Mouse (Mus musculus) lung, postnatal 0 days (tissue): Measurements from ENCODE around the gene Cyp2d34. TPM values are rescaled to one million over a fixed set of nuclear protein-coding genes. Genes with fewer than 3 reads are reported as not detected.

ENCODE experiments used
- ATAC-seq: fragments of 200-750 bp; cut with Nextera tagmentation; 2 replicates; pipeline ENCODE4 v1.8.0; 2017; ENCODE audit warnings: moderate library complexity
- DNase-seq: peaks from one replicate; pipeline ENCODE4 v3.0.0-alpha.2; 2016; ENCODE audit warnings: low spot score
- H3K27ac ChIP-seq: fragments of 300-500 bp; sonication (generic); 2 replicates; pipeline ENCODE4 v1.5.1; 2014; ENCODE audit warnings: antibody characterized with exemption, mild to moderate bottlenecking, low read length, mixed read lengths
- H3K27me3 ChIP-seq: fragments of 300-500 bp; sonication (generic); replicated peaks from 2 replicates; pipeline ENCODE4 v1.6.1; 2014; ENCODE audit warnings: low read length, mixed read lengths; ENCODE audit not compliant: insufficient read depth
- H3K36me3 ChIP-seq: fragments of 300-500 bp; sonication (generic); 2 replicates; pipeline ENCODE4 v1.6.1; 2014; ENCODE audit warnings: low read length, mixed read lengths; ENCODE audit not compliant: insufficient read depth
- H3K4me1 ChIP-seq: fragments of 300-500 bp; sonication (generic); 2 replicates; pipeline ENCODE4 v1.6.1; 2014; ENCODE audit warnings: antibody characterized with exemption, low read depth, low read length, mixed read lengths; ENCODE audit not compliant: insufficient read depth
- H3K4me2 ChIP-seq: fragments of 300-500 bp; sonication (generic); replicated peaks from 2 replicates; pipeline ENCODE4 v1.6.1; 2014; ENCODE audit warnings: low read depth, mild to moderate bottlenecking, low read length, moderate library complexity, mixed read lengths
- H3K4me3 ChIP-seq: fragments of 300-500 bp; sonication (generic); 2 replicates; pipeline ENCODE4 v1.5.1; 2014; ENCODE audit warnings: low read depth, low read length
- H3K9ac ChIP-seq: fragments of 300-500 bp; sonication (generic); replicated peaks from 2 replicates; pipeline ENCODE4 v1.6.1; 2014; ENCODE audit warnings: low read depth, mild to moderate bottlenecking
- H3K9me3 ChIP-seq: fragments of 300-500 bp; sonication (generic); 2 replicates; pipeline ENCODE4 v1.6.1; 2016; ENCODE audit warnings: low read length, mixed read lengths
- CTCF ChIP-seq: IDR thresholded peaks from 2 replicates; pipeline ENCODE4 v1.5.1; 2016; ENCODE audit warnings: antibody characterized with exemption, mild to moderate bottlenecking
- EP300 ChIP-seq: IDR thresholded peaks from 2 replicates; pipeline ENCODE4 v1.6.1; 2016; ENCODE audit warnings: antibody characterized with exemption, mild to moderate bottlenecking, control low read depth
- WGBS: fragments of 180-500 bp; shearing (Covaris S2); extraction: QIAGEN DNeasy Blood & Tissue Kit; methylation state at CpG from one replicate; pipeline ENCODE4 v1.1.7; 2014; 5-methylcytosine and 5-hydroxymethylcytosine counted together
- polyA plus RNA-seq: library from polyadenylated mRNA; unstranded; fragments of >200 nt; fragmentation: Nextera tagmentation; extraction: Ambion mirVana; gene quantifications from 2 replicates; pipeline ENCODE4 v1.2.1, GENCODE M21; 2015

Gene Cyp2d34
- polyA plus RNA-seq, 1 experiment from 2014 or later = not detected

GRCm38 (mm10) chr15:82640201-82640600, 19.5 kb upstream of the Cyp2d34 start:
- Histone ChIP-seq H3K9me3 (no peaks in the 10 kb centered on the region), H3K4me1 (no peaks in the 10 kb centered on the region), H3K4me2 (no peak overlapping the region), H3K9ac (no peak overlapping the region), H3K27me3 (no peaks in the 10 kb centered on the region), H3K27ac (no peak overlapping the region), H3K36me3 (no peaks in the 10 kb centered on the region), H3K4me3 (no peak overlapping the region)
- DNase-seq (no peak), ATAC-seq (no peak)
- 84% methylated on average over 7 of the region's 7 CpGs for WGBS
- no peak for TF ChIP-seq CTCF
- TF ChIP-seq EP300 = no peak

GRCm38 (mm10) chr15:82637130-82638075, 16.7 kb upstream of the Cyp2d34 start:
- Histone ChIP-seq H3K9ac (no peak overlapping the region), H3K4me3 (no peak overlapping the region), H3K4me1 (no peaks in the 10 kb centered on the region), H3K4me2 (no peak overlapping the region), H3K27ac (no peak overlapping the region), H3K27me3 (no peaks in the 10 kb centered on the region), H3K36me3 (no peaks in the 10 kb centered on the region), H3K9me3 (no peaks in the 10 kb centered on the region)
- WGBS = 72% methylated on average over 14 of the region's 14 CpGs
- ATAC-seq (no peak), DNase-seq (no peak)
- TF ChIP-seq CTCF = no peak
- TF ChIP-seq EP300 = no peak

GRCm38 (mm10) chr15:82634976-82635375, 14.2 kb upstream of the Cyp2d34 start:
- Histone ChIP-seq H3K4me2 (no peak overlapping the region), H3K36me3 (no peaks in the 10 kb centered on the region), H3K27me3 (no peaks in the 10 kb centered on the region), H3K9ac (no peak overlapping the region), H3K9me3 (no peaks in the 10 kb centered on the region), H3K4me3 (no peak overlapping the region), H3K27ac (no peak overlapping the region), H3K4me1 (no peaks in the 10 kb centered on the region)
- WGBS = 76% methylated on average over 1 of the region's 1 CpGs
- DNase-seq (no peak), ATAC-seq (no peak)
- TF ChIP-seq EP300 = no peak
- TF ChIP-seq CTCF = no peak

- H3K4me3 ChIP-seq = no peak overlapping the region
- 68% methylated on average over 1 of the region's 1 CpGs for WGBS
- no peaks in the 10 kb centered on the region for H3K36me3 ChIP-seq
- H3K4me1 ChIP-seq = no peaks in the 10 kb centered on the region
- ATAC-seq (no peak), DNase-seq (no peak)
- no peak overlapping the region for H3K4me2 ChIP-seq
- no peak overlapping the region for H3K27ac ChIP-seq
- no peak for TF ChIP-seq EP300
- no peak for TF ChIP-seq CTCF
- no peaks in the 10 kb centered on the region for H3K27me3 ChIP-seq
- no peaks in the 10 kb centered on the region for H3K9me3 ChIP-seq
- H3K9ac ChIP-seq = no peak overlapping the region
Measured at GRCm38 (mm10) chr15:82621993-82622392, 1.2 kb upstream of the Cyp2d34 start.

- Histone ChIP-seq H3K9ac (no peak overlapping the region), H3K27ac (no peak overlapping the region), H3K9me3 (no peaks in the 10 kb centered on the region), H3K36me3 (no peaks in the 10 kb centered on the region), H3K4me3 (no peak overlapping the region), H3K27me3 (no peaks in the 10 kb centered on the region), H3K4me1 (no peaks in the 10 kb centered on the region), H3K4me2 (no peak overlapping the region)
- ATAC-seq = no peak
- TF ChIP-seq CTCF (no peak), EP300 (no peak)
- no peak for DNase-seq
- 93% methylated on average over 9 of the region's 9 CpGs for WGBS
Measured at GRCm38 (mm10) chr15:82618362-82619020, 2.3 kb downstream of the Cyp2d34 start.

GRCm38 (mm10) chr15:82582621-82583020, 38.1 kb downstream of the Cyp2d34 start:
- Histone ChIP-seq H3K27ac (no peak overlapping the region), H3K4me1 (no peaks in the 10 kb centered on the region), H3K36me3 (no peaks in the 10 kb centered on the region), H3K27me3 (no peaks in the 10 kb centered on the region), H3K9ac (no peak overlapping the region), H3K4me3 (no peak overlapping the region), H3K4me2 (no peak overlapping the region), H3K9me3 (no peaks in the 10 kb centered on the region)
- WGBS = 61% methylated on average over 9 of the region's 9 CpGs
- TF ChIP-seq CTCF (no peak), EP300 (no peak)
- DNase-seq (no peak), ATAC-seq (no peak)
